Mouse (Mus musculus) embryonic facial prominence, embryonic 14.5 days (tissue): ENCODE measurements around the gene Mypn. TPM values are rescaled to one million over a fixed set of nuclear protein-coding genes. Genes with fewer than 3 reads are reported as not detected.

Experiments used
- ATAC-seq: fragments of 200-750 bp; cut with Nextera tagmentation; 2 replicates; pipeline ENCODE4 v1.8.0; 2017; ENCODE audit warnings: low read depth, moderate number of reproducible peaks, moderate TSS enrichment
- DNase-seq: peaks from one replicate; pipeline ENCODE4 v3.0.0-alpha.2; 2015; ENCODE audit warnings: low spot score
- H3K27ac ChIP-seq: fragments of 300-500 bp; sonication (generic); replicated peaks from 2 replicates; pipeline ENCODE4 v1.5.1; 2014; ENCODE audit warnings: low read depth, mild to moderate bottlenecking, low read length, moderate library complexity
- H3K27me3 ChIP-seq: fragments of 300-500 bp; sonication (generic); replicated peaks from 2 replicates; pipeline ENCODE4 v1.6.1; 2014; ENCODE audit warnings: low read length; ENCODE audit not compliant: control insufficient read depth, insufficient read depth
- H3K36me3 ChIP-seq: fragments of 300-500 bp; sonication (generic); 2 replicates; pipeline ENCODE4 v1.6.1; 2014; ENCODE audit warnings: low read length, mixed read lengths; ENCODE audit not compliant: control insufficient read depth, insufficient read depth
- H3K4me1 ChIP-seq: fragments of 300-500 bp; sonication (generic); 2 replicates; pipeline ENCODE4 v1.6.1; 2014; ENCODE audit warnings: antibody characterized with exemption, low read length; ENCODE audit not compliant: control insufficient read depth, insufficient read depth
- H3K4me2 ChIP-seq: fragments of 300-500 bp; sonication (generic); 2 replicates; pipeline ENCODE4 v1.6.1; 2014; ENCODE audit warnings: low read depth, mild to moderate bottlenecking, low read length, moderate library complexity, mixed read lengths
- H3K4me3 ChIP-seq: fragments of 300-500 bp; sonication (generic); 2 replicates; pipeline ENCODE4 v1.5.1; 2014; ENCODE audit warnings: low read depth, mild to moderate bottlenecking, low read length
- H3K9ac ChIP-seq: fragments of 300-500 bp; sonication (generic); 2 replicates; pipeline ENCODE4 v1.6.1; 2014; ENCODE audit warnings: low read depth, mild to moderate bottlenecking, low read length, moderate library complexity, mixed read lengths
- H3K9me3 ChIP-seq: fragments of 300-500 bp; sonication (generic); 2 replicates; pipeline ENCODE4 v1.6.1; 2016; ENCODE audit warnings: low read length; ENCODE audit not compliant: control insufficient read depth
- WGBS: fragments of 180-500 bp; shearing (Covaris S2); extraction: QIAGEN DNeasy Blood & Tissue Kit; methylation state at CpG from one replicate; pipeline ENCODE4 v1.1.7; 2014; 5-methylcytosine and 5-hydroxymethylcytosine counted together
- polyA plus RNA-seq: library from polyadenylated mRNA; unstranded; fragments of >200 nt; fragmentation: Nextera tagmentation; extraction: Ambion mirVana; gene quantifications from 2 replicates; pipeline ENCODE4 v1.2.1, GENCODE M21; 2014

Mypn gene
- polyA plus RNA-seq, 1 experiment from 2014 or later, result 11.2 TPM

GRCm38 (mm10) chr10:63230266-63230665, 26.5 kb upstream of the Mypn start:
- no peak for ATAC-seq
- Histone ChIP-seq H3K9ac (no peak overlapping the region), H3K27ac (no peak overlapping the region), H3K36me3 (no peaks in the 10 kb centered on the region), H3K9me3 (no peaks in the 10 kb centered on the region), H3K27me3 (no peaks in the 10 kb centered on the region), H3K4me3 (no peak overlapping the region), H3K4me2 (no peak overlapping the region), H3K4me1 (no peaks in the 10 kb centered on the region)
- DNase-seq, result no peak
- WGBS, result 79% methylated on average over 7 of the region's 7 CpGs

GRCm38 (mm10) chr10:63224341-63224740, 20.6 kb upstream of the Mypn start:
- Histone ChIP-seq H3K27ac (no peak overlapping the region), H3K36me3 (no peaks in the 10 kb centered on the region), H3K27me3 (no peaks in the 10 kb centered on the region), H3K4me3 (no peak overlapping the region), H3K9me3 (no peaks in the 10 kb centered on the region), H3K4me2 (no peak overlapping the region), H3K9ac (no peak overlapping the region), H3K4me1 (no peaks in the 10 kb centered on the region)
- no peak for ATAC-seq
- 71% methylated on average over 12 of the region's 12 CpGs for WGBS
- no peak for DNase-seq

DNA sequence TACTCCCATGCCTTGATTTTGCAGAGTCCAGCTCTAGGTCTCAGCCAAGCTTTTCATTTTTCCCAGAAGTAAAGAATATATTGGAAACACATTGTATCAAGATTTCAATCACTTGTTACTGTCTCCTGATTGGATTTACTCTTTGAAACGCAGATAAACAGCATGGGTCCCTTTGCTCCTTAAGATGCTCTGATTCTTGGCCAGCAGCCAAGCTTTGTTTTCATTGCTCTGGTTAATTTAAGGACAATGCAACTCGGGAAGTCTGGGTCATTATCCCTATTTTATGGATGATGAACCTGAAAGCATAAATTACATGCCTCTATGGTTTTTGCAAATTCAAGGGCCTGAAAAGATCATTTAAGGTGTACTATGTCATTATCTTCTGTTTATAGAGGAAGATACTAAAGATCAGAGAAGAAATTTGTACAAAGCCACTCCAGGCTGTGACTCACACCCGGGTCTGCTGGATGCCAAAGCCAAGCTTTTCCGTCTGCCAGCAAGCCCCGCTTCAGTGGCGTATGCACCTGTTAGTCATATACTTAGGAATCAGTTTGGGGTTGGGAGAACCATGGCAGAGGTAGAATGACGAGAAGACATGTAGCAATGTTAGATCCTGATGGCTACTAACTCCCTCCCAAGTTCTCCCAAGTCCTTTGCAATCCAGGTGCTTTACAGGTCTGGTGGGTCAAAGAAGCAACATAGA, 17.5 kb upstream of the Mypn start:
- no peak overlapping the region for H3K4me2 ChIP-seq
- DNase-seq, result peak; percentile 41
- 55% methylated on average over 7 of the region's 7 CpGs for WGBS
- no peak for ATAC-seq
- H3K27me3 ChIP-seq, result no peaks in the 10 kb centered on the region
- no peak overlapping the region for H3K9ac ChIP-seq
- no peaks in the 10 kb centered on the region for H3K9me3 ChIP-seq
- H3K4me1 ChIP-seq, result no peaks in the 10 kb centered on the region
- no peak overlapping the region for H3K4me3 ChIP-seq
- no peak overlapping the region for H3K27ac ChIP-seq
- H3K36me3 ChIP-seq, result no peaks in the 10 kb centered on the region

GRCm38 (mm10) chr10:63208871-63209270, 5.1 kb upstream of the Mypn start:
- no peak overlapping the region for H3K4me2 ChIP-seq
- H3K4me3 ChIP-seq, result no peak overlapping the region
- H3K36me3 ChIP-seq, result no peaks in the 10 kb centered on the region
- 50% methylated on average over 6 of the region's 6 CpGs for whole genome bisulfite sequencing
- no peak for DNase-seq
- H3K27me3 ChIP-seq, result no peaks in the 10 kb centered on the region
- H3K9me3 ChIP-seq, result no peaks in the 10 kb centered on the region
- H3K27ac ChIP-seq, result no peak overlapping the region
- H3K9ac ChIP-seq, result no peak overlapping the region
- H3K4me1 ChIP-seq, result no peaks in the 10 kb centered on the region
- no peak for ATAC-seq

- 55% methylated on average over 3 of the region's 3 CpGs for WGBS
- no peak for ATAC-seq
- Histone ChIP-seq H3K27ac (no peak overlapping the region), H3K4me2 (no peak overlapping the region), H3K4me1 (no peaks in the 10 kb centered on the region), H3K27me3 (no peaks in the 10 kb centered on the region), H3K9me3 (no peaks in the 10 kb centered on the region), H3K4me3 (no peak overlapping the region), H3K9ac (no peak overlapping the region), H3K36me3 (no peaks in the 10 kb centered on the region)
- peak; percentile 73 for DNase-seq
Observed at GRCm38 (mm10) chr10:63203002-63203401, 750 bp downstream of the Mypn start.

DNA sequence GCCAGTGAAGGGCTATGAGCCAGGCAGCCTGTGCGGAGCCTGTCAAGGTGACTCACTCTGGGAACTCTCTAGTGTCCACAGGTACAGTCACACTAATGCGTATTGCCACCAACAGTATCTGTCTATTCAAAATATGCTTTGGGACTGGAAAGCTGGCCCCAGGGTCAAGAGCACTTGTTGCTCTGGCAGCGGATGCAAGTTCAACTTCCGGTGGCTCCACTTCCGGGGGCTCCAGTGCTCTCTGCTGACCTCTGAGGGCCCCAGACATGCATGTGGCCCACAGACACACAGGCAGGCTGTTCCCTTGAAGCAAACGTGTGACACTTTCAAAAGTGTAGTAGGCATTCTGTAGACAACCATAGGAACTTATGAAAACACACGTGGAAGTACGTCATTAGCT, 2.2 kb downstream of the Mypn start:
- Histone ChIP-seq H3K4me3 (no peak overlapping the region), H3K27me3 (no peaks in the 10 kb centered on the region), H3K27ac (no peak overlapping the region), H3K4me1 (no peaks in the 10 kb centered on the region), H3K4me2 (no peak overlapping the region), H3K9ac (no peak overlapping the region), H3K9me3 (no peaks in the 10 kb centered on the region), H3K36me3 (no peaks in the 10 kb centered on the region)
- WGBS, result 61% methylated on average over 8 of the region's 8 CpGs
- DNase-seq (no peak), ATAC-seq (no peak)

GRCm38 (mm10) chr10:63199008-63199407, 4.7 kb downstream of the Mypn start:
- WGBS, result 79% methylated on average over 4 of the region's 4 CpGs
- no peak overlapping the region for H3K27ac ChIP-seq
- H3K4me2 ChIP-seq, result no peak overlapping the region
- no peaks in the 10 kb centered on the region for H3K27me3 ChIP-seq
- H3K9me3 ChIP-seq, result no peaks in the 10 kb centered on the region
- no peaks in the 10 kb centered on the region for H3K4me1 ChIP-seq
- no peaks in the 10 kb centered on the region for H3K36me3 ChIP-seq
- no peak overlapping the region for H3K4me3 ChIP-seq
- no peak for ATAC-seq
- no peak for DNase-seq
- no peak overlapping the region for H3K9ac ChIP-seq

DNA sequence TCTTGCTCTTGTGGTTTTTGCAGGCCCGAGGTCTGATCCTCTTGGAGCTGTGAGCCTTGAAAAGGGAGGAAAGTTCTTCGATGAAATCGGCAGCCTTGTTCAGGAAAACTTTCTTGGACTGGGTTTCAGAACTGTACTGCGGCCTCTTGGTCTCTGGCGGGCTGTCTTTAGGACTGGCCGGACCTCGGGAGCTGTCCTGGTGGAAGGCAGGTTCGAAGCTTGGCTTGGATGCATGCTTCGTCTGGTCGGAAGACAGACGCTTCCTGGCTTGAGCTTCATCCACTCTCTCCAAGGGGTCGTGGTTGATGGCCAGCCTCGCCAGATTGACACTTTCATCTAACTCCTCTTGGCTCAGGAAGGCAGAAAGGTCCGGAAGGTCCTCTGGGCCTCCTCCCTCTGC, 11.0 kb downstream of the Mypn start:
- DNase-seq (no peak), ATAC-seq (no peak)
- Histone ChIP-seq H3K4me1 (no peaks in the 10 kb centered on the region), H3K9ac (no peak overlapping the region), H3K9me3 (no peaks in the 10 kb centered on the region), H3K36me3 (no peaks in the 10 kb centered on the region), H3K27ac (no peak overlapping the region), H3K4me3 (no peak overlapping the region), H3K27me3 (no peaks in the 10 kb centered on the region), H3K4me2 (no peak overlapping the region)
- 82% methylated on average over 14 of the region's 14 CpGs for WGBS

DNA sequence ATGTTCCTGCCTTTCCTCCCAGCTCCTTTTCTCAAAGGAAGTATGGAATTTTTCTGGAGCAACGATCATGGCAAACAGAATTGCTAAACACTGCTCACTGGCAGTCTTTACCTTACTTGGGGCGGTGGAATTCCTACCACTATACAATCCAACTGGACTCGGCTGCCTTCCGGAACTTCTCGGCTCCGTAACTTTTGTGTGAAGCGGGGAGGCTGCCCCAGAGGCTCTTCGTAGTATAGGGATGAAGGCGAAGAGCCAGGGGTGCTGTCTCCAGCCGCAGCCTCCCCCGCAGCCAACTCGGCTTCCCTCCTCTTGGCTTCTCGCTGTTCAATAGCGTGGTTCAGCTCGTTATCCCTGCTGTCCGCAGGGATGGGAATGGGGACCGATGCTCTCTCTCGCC, 11.5 kb downstream of the Mypn start:
- Histone ChIP-seq H3K27ac (no peak overlapping the region), H3K9me3 (no peaks in the 10 kb centered on the region), H3K36me3 (no peaks in the 10 kb centered on the region), H3K9ac (no peak overlapping the region), H3K4me1 (no peaks in the 10 kb centered on the region), H3K4me3 (no peak overlapping the region), H3K27me3 (no peaks in the 10 kb centered on the region), H3K4me2 (no peak overlapping the region)
- WGBS, result 65% methylated on average over 18 of the region's 18 CpGs
- no peak for DNase-seq
- no peak for ATAC-seq
